Mouse (Mus musculus) neural tube, embryonic 14.5 days (tissue): ENCODE results near the gene Myl6. TPM values are rescaled to one million over a fixed set of nuclear protein-coding genes. Genes with fewer than 3 reads are reported as not detected.

Experiments used
- ATAC-seq: fragments of 200-750 bp; cut with Nextera tagmentation; 2 replicates; pipeline ENCODE4 v1.8.0; 2017; ENCODE audit warnings: low read depth, mild to moderate bottlenecking, moderate TSS enrichment, moderate library complexity
- H3K27ac ChIP-seq: fragments of 300-500 bp; sonication (generic); 2 replicates; pipeline ENCODE4 v1.5.1; 2014; ENCODE audit warnings: low read depth, mild to moderate bottlenecking, control low read depth, low read length, moderate library complexity, mixed read lengths
- H3K27me3 ChIP-seq: fragments of 300-500 bp; sonication (generic); 2 replicates; pipeline ENCODE4 v1.6.1; 2014; ENCODE audit warnings: low read length; ENCODE audit not compliant: control insufficient read depth, insufficient read depth
- H3K36me3 ChIP-seq: fragments of 300-500 bp; sonication (generic); 2 replicates; pipeline ENCODE4 v1.6.1; 2014; ENCODE audit warnings: low read length, mixed read lengths; ENCODE audit not compliant: control insufficient read depth, insufficient read depth
- H3K4me1 ChIP-seq: fragments of 300-500 bp; sonication (generic); 2 replicates; pipeline ENCODE4 v1.6.1; 2014; ENCODE audit warnings: low read length; ENCODE audit not compliant: control insufficient read depth, insufficient read depth
- H3K4me2 ChIP-seq: fragments of 300-500 bp; sonication (generic); 2 replicates; pipeline ENCODE4 v1.6.1; 2014; ENCODE audit warnings: mild to moderate bottlenecking, low read depth, low read length, control low read depth
- H3K4me3 ChIP-seq: fragments of 300-500 bp; sonication (generic); 2 replicates; pipeline ENCODE4 v1.5.1; 2014; ENCODE audit warnings: low read depth, low read length, control low read depth, mixed read lengths
- H3K9ac ChIP-seq: fragments of 300-500 bp; sonication (generic); replicated peaks from 2 replicates; pipeline ENCODE4 v1.6.1; 2014; ENCODE audit warnings: low read depth, mild to moderate bottlenecking, control low read depth, low read length, mixed read lengths
- H3K9me3 ChIP-seq: fragments of 300-500 bp; sonication (generic); 2 replicates; pipeline ENCODE4 v1.6.1; 2016; ENCODE audit warnings: low read length; ENCODE audit not compliant: control insufficient read depth
- WGBS: fragments of 180-500 bp; shearing (Covaris S2); extraction: QIAGEN DNeasy Blood & Tissue Kit; methylation state at CpG from one replicate; pipeline ENCODE4 v1.1.7; 2014; 5-methylcytosine and 5-hydroxymethylcytosine counted together
- microRNA-seq: library from miRNA; unstranded; fragments of <30 nt; microRNA quantifications from one replicate; pipeline ENCODE4, GENCODE M21; 2016
- polyA plus RNA-seq: library from polyadenylated mRNA; unstranded; fragments of >200 nt; fragmentation: Nextera tagmentation; extraction: Ambion mirVana; gene quantifications from 2 replicates; pipeline ENCODE4 v1.2.1, GENCODE M21; 2014

The Myl6 gene
- polyA plus RNA-seq, 1 experiment from 2014 or later: 831 TPM

DNA sequence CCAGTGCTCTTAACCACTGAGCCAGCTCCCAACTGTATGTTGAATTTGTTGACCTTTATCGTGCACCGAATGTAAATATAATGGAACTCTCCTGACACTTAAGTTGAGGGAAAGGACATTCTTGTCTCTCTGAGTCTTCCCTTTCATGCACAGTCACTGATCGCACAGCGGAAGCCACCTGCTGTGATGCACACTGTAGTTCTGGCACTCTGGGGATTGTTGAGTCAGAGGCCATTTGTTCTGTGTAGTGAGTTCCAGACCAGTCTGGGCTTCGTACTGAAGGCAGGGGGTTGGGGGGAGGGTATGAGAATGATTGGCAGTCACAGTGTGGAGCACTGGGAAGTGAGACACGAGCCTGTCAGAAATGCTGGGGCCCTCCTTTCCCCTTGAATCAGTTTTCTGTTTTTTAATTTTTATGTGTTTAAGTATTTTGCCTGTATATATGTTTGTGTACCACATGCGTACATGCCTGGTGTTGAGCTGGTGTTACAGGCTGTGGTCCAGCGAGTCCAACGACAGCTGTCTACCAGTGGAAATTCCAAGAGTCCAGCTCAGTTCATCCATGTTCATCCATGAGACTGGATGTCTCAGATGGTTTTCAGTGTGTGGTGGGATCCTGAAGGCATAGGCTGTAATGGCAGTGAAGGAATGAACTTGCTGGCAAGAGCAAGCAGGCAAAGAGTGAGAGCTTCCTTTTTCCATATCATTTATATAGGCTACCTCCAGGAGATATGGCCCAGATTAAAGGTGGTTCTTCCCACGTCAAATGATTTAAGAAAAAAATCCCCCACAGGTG, 52.4 kb downstream of the Myl6 start:
- WGBS: 87% methylated on average over 10 of the region's 10 CpGs
- H3K4me3 ChIP-seq: no peak overlapping the region
- ATAC-seq: no peak
- H3K27ac ChIP-seq: no peak overlapping the region
- H3K27me3 ChIP-seq: no peaks in the 10 kb centered on the region
- no peak overlapping the region for H3K4me2 ChIP-seq
- H3K9ac ChIP-seq: no peak overlapping the region
- no peaks in the 10 kb centered on the region for H3K9me3 ChIP-seq
- H3K4me1 ChIP-seq: no peaks in the 10 kb centered on the region
- peaks cover 44% of the 10 kb centered on the region for H3K36me3 ChIP-seq

Small RNA genes lying within 50 kb of the gene (microRNA-seq; reads per million reads assigned to microRNA genes)
- gene Mir6916 (not detected), gene Mir8105 (not detected)

Other genes starting within 250 kb of the Myl6 start
- gene Apon, start 240.0 kb downstream of the Myl6 start, polyA plus RNA-seq: not detected in 2 replicates
- gene Apof, start 225.5 kb downstream of the Myl6 start, polyA plus RNA-seq: not detected in 2 replicates
- gene Stat2, start 223.6 kb downstream of the Myl6 start, polyA plus RNA-seq: 21.0 and 23.1 TPM in 2 replicates
- 0.18 and 0.29 TPM in 2 replicates for gene Il23a, start 195.4 kb downstream of the Myl6 start, polyA plus RNA-seq
- gene Pan2, start 190.8 kb downstream of the Myl6 start, polyA plus RNA-seq: 19.0 and 21.4 TPM in 2 replicates
- 194 and 198 TPM in 2 replicates for gene Cnpy2, start 171.7 kb downstream of the Myl6 start, polyA plus RNA-seq
- gene Cs, start 156.4 kb downstream of the Myl6 start, polyA plus RNA-seq: 281 and 297 TPM in 2 replicates
- 51.3 and 52.7 TPM in 2 replicates for gene Coq10a, start 125.1 kb downstream of the Myl6 start, polyA plus RNA-seq
- gene Ankrd52, start 117.0 kb downstream of the Myl6 start, polyA plus RNA-seq: 11.6 and 14.0 TPM in 2 replicates
- 0.44 TPM in 1 of 2 replicates, not detected in the other for gene Slc39a5, start 92.9 kb downstream of the Myl6 start, polyA plus RNA-seq
- 131 and 140 TPM in 2 replicates for gene Nabp2, start 82.7 kb downstream of the Myl6 start, polyA plus RNA-seq
- 64.5 and 71.2 TPM in 2 replicates for gene Rnf41, start 82.5 kb downstream of the Myl6 start, polyA plus RNA-seq
- gene Smarcc2, start 34.9 kb downstream of the Myl6 start, polyA plus RNA-seq: 179 and 205 TPM in 2 replicates
- 6.4 and 8.9 TPM in 2 replicates for gene Myl6b, start 4.5 kb upstream of the Myl6 start, polyA plus RNA-seq
- 10.0 and 25.9 TPM in 2 replicates for gene Esyt1, start 31.7 kb upstream of the Myl6 start, polyA plus RNA-seq
- 11.7 and 18.1 TPM in 2 replicates for gene Zc3h10, start 53.6 kb upstream of the Myl6 start, polyA plus RNA-seq
- 2,344 and 2,479 TPM in 2 replicates for gene Rpl41, start 55.2 kb upstream of the Myl6 start, polyA plus RNA-seq
- gene Pa2g4, start 71.8 kb upstream of the Myl6 start, polyA plus RNA-seq: 127 and 132 TPM in 2 replicates
- gene Erbb3, start 95.5 kb upstream of the Myl6 start, polyA plus RNA-seq: 1.4 and 6.0 TPM in 2 replicates
- gene Rps26, start 132.6 kb upstream of the Myl6 start, polyA plus RNA-seq: 454 and 493 TPM in 2 replicates
- 20.3 and 22.9 TPM in 2 replicates for gene Ikzf4, start 151.8 kb upstream of the Myl6 start, polyA plus RNA-seq
- 13.1 and 14.6 TPM in 2 replicates for gene Suox, start 179.9 kb upstream of the Myl6 start, polyA plus RNA-seq
- gene Rab5b, start 202.1 kb upstream of the Myl6 start, polyA plus RNA-seq: 87.4 and 98.6 TPM in 2 replicates
- 0.63 and 0.99 TPM in 2 replicates for gene Pmel, start 210.1 kb upstream of the Myl6 start, polyA plus RNA-seq
- gene Cdk2, start 210.9 kb upstream of the Myl6 start, polyA plus RNA-seq: 8.6 and 15.9 TPM in 2 replicates